Mouse (Mus musculus) heart, embryonic 14.5 days (tissue): ENCODE measurements around the gene Gm29609. TPM values are rescaled to one million over a fixed set of nuclear protein-coding genes. Genes with fewer than 3 reads are reported as not detected.

Source experiments
- ATAC-seq: fragments of 200-750 bp; cut with Nextera tagmentation; 2 replicates; pipeline ENCODE4 v1.8.0; 2017; ENCODE audit warnings: low read depth, moderate TSS enrichment; ENCODE audit not compliant: insufficient number of reproducible peaks, insufficient read depth, low FRiP score
- H3K27ac ChIP-seq, 2 experiments: fragments of 200-500 bp in 1 of 2; fragments of 300-500 bp in 1 of 2; sonication (generic) in 1 of 2; replicated peaks in 1 of 2; 2 replicates each; pipeline ENCODE4 v1.5.1; 2012 to 2014; ENCODE audit warnings: low read depth in 2 of 2, low read length in 2 of 2, control low read depth in 1 of 2, mild to moderate bottlenecking in 1 of 2, mixed read lengths in 1 of 2; ENCODE audit not compliant: control insufficient read depth in 1 of 2, insufficient read depth in 1 of 2
- H3K27me3 ChIP-seq: fragments of 300-500 bp; sonication (generic); 2 replicates; pipeline ENCODE4 v1.6.1; 2014; ENCODE audit warnings: mild to moderate bottlenecking, low read length, control low read depth; ENCODE audit not compliant: control insufficient read depth, insufficient read depth
- H3K36me3 ChIP-seq: fragments of 300-500 bp; sonication (generic); 2 replicates; pipeline ENCODE4 v1.6.1; 2014; ENCODE audit warnings: mild to moderate bottlenecking, control low read depth, low read length, mixed read lengths; ENCODE audit not compliant: control insufficient read depth, insufficient read depth
- H3K4me1 ChIP-seq, 2 experiments: fragments of 200-500 bp in 1 of 2; fragments of 300-500 bp in 1 of 2; sonication (generic) in 1 of 2; 2 replicates each; pipeline ENCODE4 v1.6.1; 2012 to 2014; ENCODE audit warnings: low read length in 2 of 2, control low read depth in 1 of 2, mixed read lengths in 1 of 2; ENCODE audit not compliant: control insufficient read depth in 2 of 2, insufficient read depth in 2 of 2
- H3K4me2 ChIP-seq: fragments of 300-500 bp; sonication (generic); 2 replicates; pipeline ENCODE4 v1.6.1; 2014; ENCODE audit warnings: mild to moderate bottlenecking, low read length
- H3K4me3 ChIP-seq, 2 experiments: fragments of 200-500 bp in 1 of 2; fragments of 300-500 bp in 1 of 2; sonication (generic) in 1 of 2; 2 replicates each; pipeline ENCODE4 v1.5.1; 2012 to 2014; ENCODE audit warnings: low read length in 2 of 2, mild to moderate bottlenecking in 2 of 2, control low read depth in 1 of 2, low read depth in 1 of 2, moderate library complexity in 1 of 2; ENCODE audit not compliant: control insufficient read depth in 1 of 2, insufficient read depth in 1 of 2
- H3K9ac ChIP-seq: fragments of 300-500 bp; sonication (generic); 2 replicates; pipeline ENCODE4 v1.6.1; 2014; ENCODE audit warnings: mild to moderate bottlenecking, low read length
- H3K9me3 ChIP-seq: fragments of 300-500 bp; sonication (generic); 2 replicates; pipeline ENCODE4 v1.6.1; 2016; ENCODE audit warnings: low read length, control low read depth; ENCODE audit not compliant: control insufficient read depth
- WGBS: fragments of 180-500 bp; shearing (Covaris S2); extraction: QIAGEN DNeasy Blood & Tissue Kit; methylation state at CpG from one replicate; pipeline ENCODE4 v1.1.7; 2014; 5-methylcytosine and 5-hydroxymethylcytosine counted together
- polyA plus RNA-seq: library from polyadenylated mRNA; unstranded; fragments of >200 nt; fragmentation: Nextera tagmentation; extraction: Ambion mirVana; gene quantifications from 2 replicates; pipeline ENCODE4 v1.2.1, GENCODE M21; 2014

The Gm29609 gene
- polyA plus RNA-seq, 1 experiment from 2014 or later: 1.1 TPM

DNA sequence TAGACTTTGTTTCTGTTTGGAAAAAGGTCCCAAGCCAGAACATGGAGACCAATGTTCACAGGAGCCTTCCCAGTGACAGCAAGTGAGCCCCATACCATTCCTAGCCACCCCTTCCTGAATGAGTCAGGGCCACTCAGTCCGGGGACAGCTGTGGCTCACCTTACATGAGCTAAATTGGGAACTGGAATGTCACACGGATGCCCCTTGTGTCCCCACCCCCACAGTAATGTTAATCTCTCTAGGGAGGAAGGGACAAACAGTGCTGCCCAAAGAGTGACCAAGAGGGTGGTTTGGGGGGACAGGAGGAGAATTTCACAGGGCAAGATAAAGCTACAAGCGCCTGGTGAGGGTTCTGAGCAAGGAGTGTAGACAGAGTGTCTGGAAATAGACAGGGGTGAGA lies 63.4 kb downstream of the Gm29609 start, which contains the start of gene Trim54:
Gene Trim54, plus strand, starts transcription at position 359 of the 400 bp plus-strand sequence.
- Histone ChIP-seq H3K9me3 (no peaks in the 10 kb centered on the region), H3K4me3 (peak within 1 kb of the TSS; percentile 36 to 39), H3K4me1 (peaks cover 4 to 6% of the 10 kb centered on the region in 2 experiments), H3K27me3 (no peaks in the 10 kb centered on the region), H3K27ac (peak within 1 kb of the TSS; percentile 12 to 68; a peak in 3 of 4 replicates), H3K36me3 (no peaks in the 10 kb centered on the region), H3K9ac (peak within 1 kb of the TSS; percentile 59), H3K4me2 (peak within 1 kb of the TSS; percentile 64)
- WGBS: 7% methylated on average over 3 of the region's 3 CpGs
- ATAC-seq: no peak; the same call in 1 of the 2 replicates

DNA sequence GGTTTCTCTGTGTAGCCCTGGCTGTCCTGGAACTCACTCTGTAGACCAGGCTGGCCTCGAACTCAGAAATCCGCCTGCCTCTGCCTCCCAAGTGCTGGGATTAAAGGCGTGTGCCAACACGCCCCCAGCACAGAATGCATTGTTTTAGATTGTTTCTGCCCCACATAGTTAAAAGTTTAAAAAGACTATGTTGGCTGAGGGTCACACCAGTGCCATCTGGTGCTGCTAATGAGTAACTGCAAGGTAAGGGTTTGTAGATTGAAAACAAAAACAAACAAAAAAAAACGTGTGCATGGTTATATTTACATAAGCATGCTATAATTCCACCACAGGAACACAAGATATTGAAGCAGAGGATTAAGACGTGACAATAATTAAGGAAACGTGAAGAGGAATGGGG lies 68.9 kb downstream of the Gm29609 start:
- 16% methylated on average over 7 of the region's 7 CpGs for WGBS
- Histone ChIP-seq H3K4me1 (no peaks in the 10 kb centered on the region), H3K36me3 (no peaks in the 10 kb centered on the region), H3K9me3 (no peaks in the 10 kb centered on the region), H3K9ac (no peak overlapping the region), H3K27ac (no peak overlapping the region), H3K27me3 (no peaks in the 10 kb centered on the region), H3K4me2 (no peak overlapping the region), H3K4me3 (no peak overlapping the region)
- ATAC-seq: no peak

DNA sequence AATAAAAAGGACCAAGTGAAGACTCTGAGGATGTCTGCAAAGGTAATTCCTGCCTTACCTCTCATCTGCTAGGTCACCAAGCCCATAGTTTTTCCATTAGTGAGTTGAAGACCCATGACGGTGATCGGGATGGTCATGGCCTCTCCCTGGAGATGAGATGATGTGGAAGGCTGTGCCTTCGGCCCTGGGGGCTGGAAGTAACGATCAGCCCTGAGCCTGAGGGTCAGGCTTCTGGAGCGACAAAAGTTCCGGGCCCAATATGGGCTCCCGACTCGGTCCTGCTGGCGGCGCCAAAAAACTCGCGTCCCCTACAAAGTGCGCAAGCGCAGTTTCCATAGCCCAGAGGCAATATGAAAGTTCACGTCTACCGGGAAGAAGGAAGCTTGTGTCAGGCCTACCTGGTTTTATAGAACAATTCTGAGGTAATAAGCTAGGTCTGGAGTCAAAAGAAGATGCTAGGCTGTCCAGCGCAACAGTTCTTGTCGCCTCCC lies 71.7 kb downstream of the Gm29609 start, which contains the start of gene Slc30a3:
Gene Slc30a3, minus strand, starts transcription at position 238 of the 491 bp plus-strand sequence.
- no peak within 1 kb of the TSS for H3K4me3 ChIP-seq
- no peak within 1 kb of the TSS for H3K27ac ChIP-seq
- H3K9ac ChIP-seq: no peak within 1 kb of the TSS
- H3K4me1 ChIP-seq: no peaks in the 10 kb centered on the region
- H3K36me3 ChIP-seq: no peaks in the 10 kb centered on the region
- WGBS: 87% methylated on average over 18 of the region's 18 CpGs
- no peaks in the 10 kb centered on the region for H3K9me3 ChIP-seq
- H3K4me2 ChIP-seq: no peak within 1 kb of the TSS
- ATAC-seq: no peak
- H3K27me3 ChIP-seq: peaks cover 5% of the 10 kb centered on the region; the same call in 1 of the 2 replicates

DNA sequence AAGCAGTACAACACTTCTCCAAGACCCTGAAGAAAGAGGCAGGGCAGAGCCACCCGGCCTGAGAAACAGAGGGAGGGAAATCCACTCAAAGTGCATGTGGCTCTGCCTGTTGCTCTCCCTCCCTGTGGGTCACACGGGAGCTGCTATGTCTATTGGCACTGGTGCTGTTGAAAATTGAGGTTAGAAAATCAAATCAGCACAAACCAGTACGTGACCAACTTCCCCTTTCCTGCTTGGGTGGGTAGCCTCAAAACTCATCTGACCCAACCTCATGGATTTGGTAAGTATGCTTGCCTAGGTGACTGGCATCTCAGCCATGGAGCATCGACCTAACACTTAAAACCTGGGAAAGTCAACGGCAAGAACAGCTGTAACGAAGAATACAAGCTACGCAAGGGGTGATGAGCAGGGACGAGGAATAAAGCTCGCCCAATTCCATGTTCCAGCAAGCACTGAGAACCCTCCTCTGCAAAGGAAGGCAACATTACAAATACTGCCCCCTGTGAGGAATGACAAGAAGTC lies 73.8 kb downstream of the Gm29609 start, which contains the start of gene Dnajc5g:
Gene Dnajc5g, plus strand, starts transcription at position 472 of the 522 bp plus-strand sequence.
- H3K27ac ChIP-seq: no peak within 1 kb of the TSS
- WGBS: 81% methylated on average over 9 of the region's 9 CpGs

DNA sequence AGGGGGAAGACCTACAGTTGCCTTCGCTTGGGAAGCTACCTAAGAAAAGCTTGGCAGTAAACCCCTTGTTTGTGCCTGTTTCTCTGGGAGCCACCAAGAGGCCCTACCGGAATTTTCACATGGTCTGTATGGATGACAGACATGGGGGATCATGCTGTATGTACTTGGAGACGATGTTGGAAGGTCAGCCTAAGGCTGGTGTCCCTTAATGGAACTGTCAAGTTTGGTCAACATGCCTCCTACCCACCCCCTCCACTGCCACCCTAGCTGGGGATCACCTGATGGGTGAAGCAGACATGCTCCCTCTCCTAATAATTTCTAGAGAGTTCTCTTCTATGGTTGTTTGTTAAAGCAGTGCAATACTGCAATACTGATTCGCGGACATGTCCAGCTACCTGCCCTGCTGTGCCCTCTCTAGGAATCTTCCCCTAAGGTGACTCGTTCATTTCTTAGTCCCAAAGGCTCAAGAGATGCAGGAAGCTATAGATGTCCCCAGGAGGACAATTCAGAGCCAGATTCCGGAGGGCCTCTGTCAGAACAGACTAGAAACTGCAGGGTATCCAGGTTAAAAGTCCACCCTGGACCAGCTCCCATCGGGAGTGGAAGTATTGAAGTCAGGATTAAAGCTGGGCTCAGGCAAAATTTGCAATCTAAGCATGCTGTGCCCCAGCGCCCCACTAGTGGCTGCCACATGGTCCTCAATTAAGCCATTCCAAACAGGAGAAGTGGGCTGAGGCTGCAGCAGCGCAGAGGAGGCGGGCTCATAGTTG lies 83.8 kb downstream of the Gm29609 start:
- Histone ChIP-seq H3K9ac (no peak overlapping the region), H3K27me3 (peaks cover 73% of the 10 kb centered on the region)
- WGBS: 31% methylated on average over 11 of the region's 11 CpGs

More for the DNA sequence above, 73.8 kb downstream of the Gm29609 start, which contains the start of gene Dnajc5g:
- Histone ChIP-seq H3K27me3 (peaks cover 8% of the 10 kb centered on the region; the same call in 1 of the 2 replicates), H3K9ac (no peak within 1 kb of the TSS), H3K4me1 (no peaks in the 10 kb centered on the region), H3K4me3 (no peak within 1 kb of the TSS), H3K9me3 (no peaks in the 10 kb centered on the region), H3K36me3 (no peaks in the 10 kb centered on the region), H3K4me2 (no peak within 1 kb of the TSS)
- ATAC-seq: no peak

DNA sequence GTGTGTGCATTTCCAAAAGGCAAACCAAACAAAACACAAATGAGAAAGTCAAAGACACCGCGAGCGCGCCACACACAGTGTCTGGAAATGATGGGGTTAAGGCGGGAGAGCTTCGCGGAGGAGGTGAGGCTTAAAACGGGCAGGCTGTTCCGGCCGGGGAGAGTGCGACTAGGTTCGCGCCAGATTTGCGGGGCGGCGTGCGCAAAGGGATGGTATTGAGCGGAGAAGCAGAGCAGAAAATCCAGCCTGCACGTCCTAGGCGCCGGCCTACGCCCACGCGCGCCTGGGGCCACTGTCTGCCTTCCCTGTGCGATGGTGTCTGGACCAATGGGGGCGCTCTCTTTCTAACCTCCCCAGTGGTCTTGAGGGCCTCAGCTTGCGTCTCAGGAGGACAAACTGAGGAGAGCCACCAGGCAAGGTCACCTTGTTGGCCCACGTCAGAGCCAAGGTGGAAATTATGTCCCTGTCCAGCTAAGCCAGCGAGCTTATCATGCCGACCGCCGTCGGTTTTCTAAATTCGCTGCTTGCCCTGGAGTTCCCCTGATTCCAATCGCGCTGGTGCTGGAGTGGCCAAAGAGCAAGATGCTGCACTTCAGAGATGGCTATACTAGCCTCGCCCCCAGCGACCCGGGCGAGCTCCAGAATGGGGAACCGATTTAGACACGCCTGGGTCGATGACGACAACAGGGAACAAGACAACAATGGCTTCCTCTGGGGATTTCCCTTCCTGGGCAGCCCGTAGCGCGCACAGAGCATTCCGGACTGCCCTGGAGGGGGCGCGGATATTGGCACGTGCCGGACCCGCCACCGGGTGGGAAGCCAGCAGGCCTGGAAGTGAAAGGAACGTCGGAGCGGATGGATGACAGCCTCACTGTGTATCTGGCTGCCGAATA lies 84.7 kb downstream of the Gm29609 start:
- no peak overlapping the region; a peak in 1 of 4 replicates for H3K27ac ChIP-seq
- no peaks in the 10 kb centered on the region for H3K9me3 ChIP-seq
- no peaks in the 10 kb centered on the region for H3K36me3 ChIP-seq
- peak overlapping the region; percentile 39; the same call in 1 of the 2 replicates for H3K9ac ChIP-seq
- under 1% methylated on average over 59 of the region's 59 CpGs for WGBS
- H3K27me3 ChIP-seq: peaks cover 82% of the 10 kb centered on the region
- H3K4me2 ChIP-seq: peak overlapping the region; percentile 75
- H3K4me1 ChIP-seq: peaks cover 16 to 31% of the 10 kb centered on the region in 2 experiments
- peak overlapping the region; percentile 32 to 39 for H3K4me3 ChIP-seq
- ATAC-seq: peak; percentile 69; the same call in 1 of the 2 replicates

More for the DNA sequence above, 83.8 kb downstream of the Gm29609 start:
- no peaks in the 10 kb centered on the region for H3K36me3 ChIP-seq
- H3K27ac ChIP-seq: no peak overlapping the region; a peak in 1 of 4 replicates
- peak overlapping the region; percentile 75 for H3K4me2 ChIP-seq
- peak overlapping the region; percentile 32 to 39 for H3K4me3 ChIP-seq
- H3K9me3 ChIP-seq: no peaks in the 10 kb centered on the region
- H3K4me1 ChIP-seq: peaks cover 16 to 31% of the 10 kb centered on the region in 2 experiments
- no peak for ATAC-seq
